Mouse (Mus musculus) stomach, embryonic 14.5 days (tissue): ENCODE data around the gene Antxrl. TPM values are rescaled to one million over a fixed set of nuclear protein-coding genes. Genes with fewer than 3 reads are reported as not detected.

Experiments used
- ATAC-seq: fragments of 200-750 bp; cut with Nextera tagmentation; 2 replicates; pipeline ENCODE4 v1.8.0; 2017; ENCODE audit warnings: low read depth, moderate TSS enrichment; ENCODE audit not compliant: insufficient number of reproducible peaks, insufficient read depth, low FRiP score
- H3K27ac ChIP-seq: fragments of 300-500 bp; sonication (generic); 2 replicates; pipeline ENCODE4 v1.5.1; 2014; ENCODE audit warnings: mild to moderate bottlenecking, low read length, moderate library complexity, mixed read lengths
- H3K27me3 ChIP-seq: fragments of 300-500 bp; sonication (generic); 2 replicates; pipeline ENCODE4 v1.6.1; 2014; ENCODE audit warnings: low read length, control low read depth, mixed read lengths; ENCODE audit not compliant: control insufficient read depth, insufficient read depth
- H3K36me3 ChIP-seq: fragments of 300-500 bp; sonication (generic); 2 replicates; pipeline ENCODE4 v1.6.1; 2014; ENCODE audit warnings: mild to moderate bottlenecking, control low read depth, low read length, moderate library complexity, mixed read lengths; ENCODE audit not compliant: control insufficient read depth, insufficient read depth
- H3K4me1 ChIP-seq: fragments of 300-500 bp; sonication (generic); 2 replicates; pipeline ENCODE4 v1.6.1; 2014; ENCODE audit warnings: low read length, control low read depth, mixed read lengths; ENCODE audit not compliant: control insufficient read depth, insufficient read depth
- H3K4me2 ChIP-seq: fragments of 300-500 bp; sonication (generic); replicated peaks from 2 replicates; pipeline ENCODE4 v1.6.1; 2014; ENCODE audit warnings: low read depth, low read length, control low read depth
- H3K4me3 ChIP-seq: fragments of 300-500 bp; sonication (generic); 2 replicates; pipeline ENCODE4 v1.5.1; 2014; ENCODE audit warnings: low read depth, low read length, control low read depth
- H3K9ac ChIP-seq: fragments of 300-500 bp; sonication (generic); replicated peaks from 2 replicates; pipeline ENCODE4 v1.6.1; 2014; ENCODE audit warnings: low read depth, mild to moderate bottlenecking, control low read depth, low read length, moderate library complexity, mixed read lengths
- H3K9me3 ChIP-seq: fragments of 300-500 bp; sonication (generic); 2 replicates; pipeline ENCODE4 v1.6.1; 2016; ENCODE audit warnings: low read depth, low read length, control low read depth; ENCODE audit not compliant: control insufficient read depth
- WGBS: fragments of 180-500 bp; shearing (Covaris S2); extraction: QIAGEN DNeasy Blood & Tissue Kit; methylation state at CpG from one replicate; pipeline ENCODE4 v1.1.7; 2014; 5-methylcytosine and 5-hydroxymethylcytosine counted together
- polyA plus RNA-seq: library from polyadenylated mRNA; unstranded; fragments of >200 nt; fragmentation: Nextera tagmentation; extraction: Ambion mirVana; gene quantifications from 2 replicates; pipeline ENCODE4 v1.2.1, GENCODE M21; 2014

The Antxrl gene
- not detected in 2 replicates for polyA plus RNA-seq

DNA sequence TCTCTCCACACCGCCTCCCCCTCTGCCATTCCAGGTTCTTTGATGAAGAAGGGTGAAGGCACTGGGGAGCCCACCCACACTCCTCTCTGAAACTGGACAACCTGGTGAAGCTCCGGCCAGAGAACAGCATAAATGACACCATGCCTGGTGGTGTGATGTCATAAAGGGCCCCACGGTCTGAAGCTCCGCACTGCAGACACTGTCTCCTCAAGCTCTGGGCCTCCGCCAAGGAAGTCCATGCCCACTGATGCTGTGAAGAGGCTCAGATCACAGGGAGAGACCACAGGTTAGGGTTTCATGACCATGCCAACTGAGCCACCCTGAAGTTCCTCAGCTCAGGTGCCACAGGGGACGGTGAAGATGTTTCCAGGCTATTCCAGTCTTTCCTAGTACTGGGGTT, at the start of gene Antxrl:
Gene Antxrl (plus strand): TSS at position 192 of the 400 bp plus-strand sequence.
- no peaks in the 10 kb centered on the region for H3K36me3 ChIP-seq
- no peak within 1 kb of the TSS for H3K4me2 ChIP-seq
- H3K27me3 ChIP-seq = no peaks in the 10 kb centered on the region
- no peaks in the 10 kb centered on the region for H3K9me3 ChIP-seq
- no peak within 1 kb of the TSS for H3K4me3 ChIP-seq
- WGBS = 89% methylated on average over 6 of the region's 6 CpGs
- ATAC-seq = no peak
- no peak within 1 kb of the TSS for H3K27ac ChIP-seq
- H3K4me1 ChIP-seq = no peaks in the 10 kb centered on the region
- H3K9ac ChIP-seq = no peak within 1 kb of the TSS

DNA sequence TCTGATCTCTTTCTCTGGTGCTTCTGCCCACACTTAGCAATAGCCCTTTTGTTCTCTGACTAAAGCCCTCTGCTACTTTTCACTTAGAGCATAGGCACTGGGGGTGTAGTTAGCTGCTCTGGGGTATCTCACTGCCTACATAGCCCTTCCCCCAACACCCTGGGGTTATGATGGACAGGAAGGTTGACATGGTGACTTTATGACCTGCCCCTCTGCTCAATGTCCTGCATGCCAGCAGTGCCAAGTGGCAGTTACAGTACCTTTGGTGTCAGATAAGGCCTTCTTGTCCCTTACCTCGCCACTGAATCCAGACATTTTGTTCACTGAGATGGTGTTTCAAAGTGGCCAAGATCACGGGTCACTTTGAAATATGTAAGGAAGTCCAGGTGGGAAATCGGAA, 37.4 kb upstream of the Antxrl start, which contains the start of gene Gm30083:
Gene Gm30083 (minus strand): TSS at position 120 of the 400 bp plus-strand sequence.
- H3K9me3 ChIP-seq = no peaks in the 10 kb centered on the region
- 90% methylated on average over 3 of the region's 3 CpGs for WGBS
- no peak within 1 kb of the TSS for H3K27ac ChIP-seq
- no peaks in the 10 kb centered on the region for H3K27me3 ChIP-seq
- no peak within 1 kb of the TSS for H3K4me3 ChIP-seq
- no peaks in the 10 kb centered on the region for H3K36me3 ChIP-seq
- no peak within 1 kb of the TSS for H3K4me2 ChIP-seq
- H3K4me1 ChIP-seq = no peaks in the 10 kb centered on the region
- H3K9ac ChIP-seq = no peak within 1 kb of the TSS
- ATAC-seq = no peak

DNA sequence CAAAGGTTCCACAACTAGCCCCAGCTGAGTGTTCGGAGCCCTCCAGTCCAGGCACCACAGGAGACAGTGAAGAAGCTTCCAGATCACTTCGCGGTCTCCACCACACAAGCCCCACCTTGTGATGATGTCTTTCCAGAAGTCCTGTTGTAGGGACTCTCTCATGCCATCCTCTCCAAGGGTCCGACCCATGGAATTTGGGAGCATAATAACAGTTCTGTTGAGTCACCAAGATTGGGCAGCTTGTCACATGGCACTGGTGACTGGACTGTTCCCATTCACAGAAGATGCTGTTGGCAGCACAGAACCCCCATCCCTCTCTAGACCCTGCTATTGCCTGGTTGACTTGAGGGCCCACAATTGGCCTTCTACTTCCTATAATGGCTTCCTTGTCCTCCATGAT, 36.1 kb upstream of the Antxrl start, which contains the start of gene Gm5460:
Gene Gm5460 (plus strand): TSS at position 378 of the 400 bp plus-strand sequence.
- Histone ChIP-seq H3K4me3 (no peak within 1 kb of the TSS), H3K4me2 (no peak within 1 kb of the TSS), H3K27ac (no peak within 1 kb of the TSS), H3K9me3 (no peaks in the 10 kb centered on the region), H3K36me3 (no peaks in the 10 kb centered on the region), H3K27me3 (no peaks in the 10 kb centered on the region), H3K9ac (no peak within 1 kb of the TSS), H3K4me1 (no peaks in the 10 kb centered on the region)
- no peak for ATAC-seq
- 90% methylated on average over 4 of the region's 4 CpGs for WGBS

GRCm38 (mm10) chr14:34016938-34017337, 35.6 kb upstream of the Antxrl start:
- H3K4me2 ChIP-seq = no peak overlapping the region
- no peak overlapping the region for H3K27ac ChIP-seq
- H3K4me3 ChIP-seq = no peak overlapping the region
- no peaks in the 10 kb centered on the region for H3K4me1 ChIP-seq
- no peak for ATAC-seq
- 87% methylated on average over 2 of the region's 2 CpGs for WGBS
- H3K9me3 ChIP-seq = no peaks in the 10 kb centered on the region
- no peaks in the 10 kb centered on the region for H3K27me3 ChIP-seq
- H3K36me3 ChIP-seq = no peaks in the 10 kb centered on the region
- H3K9ac ChIP-seq = no peak overlapping the region

GRCm38 (mm10) chr14:34026710-34027109, 25.8 kb upstream of the Antxrl start:
- ATAC-seq = no peak
- H3K27me3 ChIP-seq = no peaks in the 10 kb centered on the region
- no peaks in the 10 kb centered on the region for H3K4me1 ChIP-seq
- no peak overlapping the region for H3K9ac ChIP-seq
- H3K36me3 ChIP-seq = no peaks in the 10 kb centered on the region
- no peak overlapping the region for H3K27ac ChIP-seq
- no peaks in the 10 kb centered on the region for H3K9me3 ChIP-seq
- no peak overlapping the region for H3K4me2 ChIP-seq
- WGBS = 56% methylated on average over 2 of the region's 2 CpGs
- H3K4me3 ChIP-seq = no peak overlapping the region

GRCm38 (mm10) chr14:34033841-34034610, 18.5 kb upstream of the Antxrl start:
- Histone ChIP-seq H3K9me3 (no peaks in the 10 kb centered on the region), H3K27ac (no peak overlapping the region), H3K4me1 (no peaks in the 10 kb centered on the region), H3K4me3 (no peak overlapping the region), H3K27me3 (no peaks in the 10 kb centered on the region), H3K4me2 (no peak overlapping the region), H3K9ac (no peak overlapping the region), H3K36me3 (no peaks in the 10 kb centered on the region)
- no peak for ATAC-seq
- WGBS = 90% methylated on average over 8 of the region's 8 CpGs

- H3K36me3 ChIP-seq = no peaks in the 10 kb centered on the region
- H3K4me3 ChIP-seq = no peak overlapping the region
- no peaks in the 10 kb centered on the region for H3K9me3 ChIP-seq
- no peak for ATAC-seq
- no peaks in the 10 kb centered on the region for H3K27me3 ChIP-seq
- no peaks in the 10 kb centered on the region for H3K4me1 ChIP-seq
- H3K27ac ChIP-seq = no peak overlapping the region
- 82% methylated on average over 4 of the region's 4 CpGs for WGBS
- no peak overlapping the region for H3K9ac ChIP-seq
- H3K4me2 ChIP-seq = no peak overlapping the region
Measured at GRCm38 (mm10) chr14:34041241-34041640, 11.3 kb upstream of the Antxrl start.

- no peak for ATAC-seq
- H3K9ac ChIP-seq = no peak overlapping the region
- H3K9me3 ChIP-seq = no peaks in the 10 kb centered on the region
- H3K4me1 ChIP-seq = no peaks in the 10 kb centered on the region
- H3K36me3 ChIP-seq = no peaks in the 10 kb centered on the region
- 64% methylated on average over 3 of the region's 3 CpGs for WGBS
- H3K4me2 ChIP-seq = no peak overlapping the region
- no peak overlapping the region for H3K27ac ChIP-seq
- H3K27me3 ChIP-seq = no peaks in the 10 kb centered on the region
- H3K4me3 ChIP-seq = no peak overlapping the region
Measured at GRCm38 (mm10) chr14:34043341-34043740, 9.2 kb upstream of the Antxrl start.
